Mouse (Mus musculus) olfactory bulb, adult 2 months (tissue): ENCODE data around the gene Dnajb6.

ENCODE experiments used
- CTCF ChIP-seq: fragments of 200-500 bp; IDR thresholded peaks from 2 replicates; pipeline ENCODE4 v1.5.1; 2012; ENCODE audit warnings: low read depth, mild to moderate bottlenecking, low read length, moderate library complexity; ENCODE audit not compliant: insufficient read depth
- POLR2A ChIP-seq: fragments of 200-500 bp; IDR thresholded peaks from 2 replicates; pipeline ENCODE4 v1.6.1; 2012; ENCODE audit warnings: mild to moderate bottlenecking, low read depth, low read length, moderate library complexity; ENCODE audit not compliant: insufficient read depth

- no peak for TF ChIP-seq CTCF
- TF ChIP-seq POLR2A: no peak
Observed at GRCm38 (mm10) chr5:29854376-29854775, 118.9 kb downstream of the Dnajb6 start.
